Mouse (Mus musculus): Measurements from ENCODE around the gene Rps15.
"Not testable (repeated sequence)": the region's sequence is repeated elsewhere in the genome, so short reads cannot be mapped to it uniquely, and the experiment has no call there.

Gene Rps15

GRCm38 (mm10) chr10:80292251-80293146, at the start of gene Rps15:
Gene Rps15, plus strand, starts transcription at chr10:80292453.
- peak; percentile 98 for DNase-seq (ENCODE audit: low read depth)

DNA sequence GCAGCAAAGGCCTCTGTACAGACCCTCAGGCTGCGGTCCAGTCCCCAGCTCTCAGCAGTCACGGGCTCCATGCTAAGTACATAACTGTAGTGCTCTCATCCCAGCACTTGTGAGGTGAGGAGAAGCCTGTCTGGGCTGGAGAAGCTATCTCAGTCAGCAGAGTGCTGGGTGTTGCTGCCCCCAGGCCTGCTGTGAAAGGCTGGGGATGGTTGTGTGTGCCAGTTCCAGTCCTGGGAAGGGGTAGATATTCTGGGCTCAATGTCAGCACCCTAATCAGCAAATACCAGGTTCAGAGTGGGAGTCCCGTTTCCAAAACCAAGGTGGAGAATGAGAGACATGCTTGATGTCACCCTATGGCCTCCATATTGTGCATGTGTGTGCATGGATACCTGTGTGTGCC, 49.6 kb upstream of the Rps15 start:
- DNase-seq (ENCODE audit: low read depth) = no peak

DNA sequence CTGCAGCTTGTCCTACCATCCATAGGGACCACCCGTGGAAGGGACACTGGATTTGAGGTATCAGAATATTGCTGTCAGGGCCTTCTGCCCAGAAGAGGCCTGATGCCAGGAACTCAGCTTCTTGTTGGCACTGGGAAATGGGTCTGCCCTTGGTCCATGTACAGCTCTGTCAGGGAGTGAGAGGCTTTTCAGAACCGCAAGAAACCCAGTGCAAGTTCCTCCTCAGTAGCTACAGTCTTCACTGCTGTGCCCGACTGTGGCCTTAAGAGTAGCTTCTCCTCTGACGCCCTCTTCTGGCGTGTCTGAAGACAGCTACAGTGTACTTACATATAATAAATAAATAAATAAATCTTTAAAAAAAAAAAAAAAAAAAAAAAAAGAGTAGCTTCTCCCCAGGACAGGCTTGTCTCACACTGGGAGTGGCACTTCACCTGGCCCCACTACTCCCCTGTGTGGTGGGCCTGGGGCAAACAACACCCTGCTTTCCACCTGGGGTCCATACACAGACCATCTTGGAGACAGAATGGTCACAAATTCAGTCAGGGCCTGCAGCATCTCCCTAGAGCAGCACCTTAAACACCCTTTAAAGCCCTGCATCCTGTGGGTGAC, 47.4 kb upstream of the Rps15 start:
- peak; percentile 75 for DNase-seq (ENCODE audit: low read depth)

GRCm38 (mm10) chr10:80245600-80245999, 46.7 kb upstream of the Rps15 start:
- DNase-seq (ENCODE audit: low read depth) = peak; percentile 90

- peak; percentile 34 for DNase-seq (ENCODE audit: low read depth)
Observed at GRCm38 (mm10) chr10:80247849-80248248, 44.4 kb upstream of the Rps15 start.

- not testable (repeated sequence) for DNase-seq (ENCODE audit: low read depth)
Observed at GRCm38 (mm10) chr10:80248437-80248836, 43.8 kb upstream of the Rps15 start.

DNA sequence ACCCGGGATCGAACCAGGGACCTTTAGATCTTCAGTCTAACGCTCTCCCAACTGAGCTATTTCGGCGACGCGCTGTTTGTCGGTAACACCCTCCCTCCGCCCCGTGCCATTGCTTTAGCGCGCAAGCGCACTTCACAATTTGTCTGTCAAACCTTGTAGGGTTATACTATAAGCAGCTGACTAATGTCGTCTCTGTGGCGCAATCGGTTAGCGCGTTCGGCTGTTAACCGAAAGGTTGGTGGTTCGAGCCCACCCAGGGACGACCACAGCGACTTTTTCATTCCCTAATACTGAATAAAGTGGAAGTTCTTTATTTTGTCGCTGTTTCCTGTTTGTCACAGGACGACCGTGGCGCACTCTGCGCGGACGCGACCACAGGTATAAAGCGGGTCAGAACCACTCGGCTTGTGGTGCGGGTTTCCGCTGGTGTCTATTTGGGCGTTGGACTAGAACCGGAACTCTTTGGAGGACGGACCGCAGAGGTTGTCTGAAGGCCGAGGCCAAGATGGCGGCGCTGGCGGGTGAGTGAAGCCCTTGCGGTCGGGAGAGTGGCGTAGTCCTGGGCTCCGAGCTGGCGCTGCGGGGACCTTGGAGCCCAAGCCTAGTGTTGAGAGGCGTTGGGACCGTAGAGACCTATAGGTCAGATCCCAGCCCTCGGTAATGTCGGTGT, 43.1 kb upstream of the Rps15 start, which contains the start of gene Ndufs7:
Gene Ndufs7 (plus strand): TSS at position 151 of the 670 bp plus-strand sequence.
- DNase-seq (ENCODE audit: low read depth) = peak; percentile 98

DNA sequence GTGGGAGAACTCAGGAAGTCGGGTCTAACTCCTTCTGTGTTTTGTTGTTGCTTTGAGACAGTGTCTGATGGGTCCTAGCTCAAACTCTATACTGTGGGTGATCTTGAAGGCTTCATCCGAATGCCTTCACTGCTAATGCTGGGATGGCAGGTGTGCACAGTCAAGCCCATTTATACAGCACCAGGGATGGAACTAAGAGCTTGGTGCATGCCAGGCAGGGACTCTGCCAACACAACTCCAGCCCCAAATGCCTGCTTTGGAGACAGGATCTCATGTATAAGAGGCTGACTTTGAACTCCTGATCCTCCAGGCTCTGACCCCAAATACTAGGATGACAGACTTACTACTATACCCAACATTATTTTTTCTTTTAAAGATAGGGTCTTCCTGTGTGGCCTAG, 42.2 kb upstream of the Rps15 start:
- DNase-seq (ENCODE audit: low read depth) = no peak

DNA sequence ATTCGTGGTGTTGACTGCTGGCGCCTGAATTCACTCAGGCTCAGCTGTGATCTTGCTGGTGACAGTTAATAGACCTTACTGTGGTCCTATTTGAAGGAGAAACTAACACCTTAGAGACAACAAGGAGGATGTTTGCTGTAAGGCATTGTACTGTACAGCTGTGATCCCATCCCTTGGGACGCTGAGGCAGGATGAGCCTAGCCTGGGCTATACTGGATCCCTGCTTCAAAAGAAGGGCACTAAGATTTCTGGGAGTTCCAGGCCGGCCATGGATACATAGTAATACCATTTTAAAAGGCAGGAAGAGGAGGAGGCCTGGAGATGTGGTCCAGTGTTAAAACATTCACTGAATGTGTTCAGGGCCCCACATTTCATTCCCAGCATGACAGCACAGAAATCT, 41.7 kb upstream of the Rps15 start:
- DNase-seq (ENCODE audit: low read depth) = no peak

DNA sequence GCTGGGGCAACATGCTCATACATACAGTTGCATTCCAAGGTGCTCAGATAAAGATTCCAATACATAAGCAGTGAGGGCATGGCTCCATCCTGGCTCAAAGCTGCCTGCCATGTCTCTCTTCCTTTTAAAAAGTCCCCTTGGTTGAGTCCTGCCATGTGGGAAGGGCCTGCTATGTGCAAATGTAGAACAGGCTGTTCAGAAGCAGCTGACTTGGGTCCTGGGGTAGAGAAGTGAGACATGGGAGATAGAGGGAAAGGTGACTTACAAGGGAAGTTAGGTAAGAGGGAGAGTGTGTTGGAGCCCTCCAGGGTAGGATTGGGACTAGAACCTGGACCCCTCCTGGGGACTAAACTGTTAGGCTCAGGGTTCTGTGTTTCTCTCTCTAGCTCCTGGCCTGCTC, 40.2 kb upstream of the Rps15 start:
- no peak for DNase-seq (ENCODE audit: low read depth)

DNA sequence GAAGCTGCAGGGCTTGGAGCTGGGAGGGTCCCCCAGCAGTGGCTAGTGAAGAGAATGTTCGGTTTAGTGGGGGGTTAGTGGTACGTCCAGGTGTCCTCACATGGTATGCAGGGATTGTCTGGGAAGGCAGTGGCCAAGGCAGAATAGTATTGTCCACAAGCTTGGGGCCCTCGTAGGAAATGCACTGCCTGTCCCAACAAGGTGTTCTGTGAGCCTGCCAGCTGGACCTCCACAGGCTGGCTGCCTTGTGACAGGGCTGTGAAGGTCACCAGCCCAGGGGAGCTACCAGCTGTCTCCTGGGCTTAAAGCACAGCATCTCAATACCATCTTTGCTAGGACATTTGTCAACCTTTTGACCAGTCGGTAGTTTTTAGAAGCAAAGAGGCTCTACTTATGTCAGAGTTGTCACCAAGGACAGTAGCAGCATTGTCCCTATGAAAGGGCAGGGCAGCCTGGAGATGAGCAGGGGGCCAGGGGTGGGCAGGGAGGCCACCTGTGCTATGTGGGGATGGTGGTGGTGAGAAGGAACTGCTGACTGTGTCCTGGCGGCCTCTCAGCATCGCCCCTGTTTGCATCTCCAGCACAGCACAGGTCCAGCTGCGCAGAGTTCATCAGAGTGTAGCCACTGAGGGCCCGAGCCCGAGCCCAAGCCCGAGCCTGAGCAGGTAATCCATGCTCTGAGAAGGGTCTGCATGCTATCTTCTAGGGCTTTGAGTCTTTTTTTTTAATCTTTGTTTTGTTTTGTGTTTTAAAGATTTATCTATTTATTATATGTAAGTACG, 39.6 kb upstream of the Rps15 start:
- DNase-seq (ENCODE audit: low read depth) = no peak

DNA sequence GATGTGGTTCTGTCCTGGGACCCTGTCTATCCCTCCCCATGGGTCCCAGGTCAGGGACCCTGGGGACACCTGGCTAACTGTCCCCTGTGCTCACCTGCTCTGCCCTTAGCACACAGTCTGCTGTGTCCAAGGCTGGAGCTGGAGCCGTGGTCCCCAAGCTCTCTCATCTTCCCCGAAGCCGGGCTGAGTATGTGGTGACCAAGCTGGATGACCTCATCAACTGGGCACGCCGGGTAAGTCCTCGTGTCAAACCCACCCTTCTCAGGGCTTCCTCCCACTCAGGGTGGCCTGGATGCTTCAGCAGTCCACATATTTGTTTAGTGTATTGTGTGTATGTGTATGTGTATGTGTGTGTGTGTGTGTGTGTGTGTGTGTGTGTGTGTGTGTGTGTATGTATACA, 38.7 kb upstream of the Rps15 start:
- DNase-seq (ENCODE audit: low read depth) = no peak

GRCm38 (mm10) chr10:80254331-80255297, 37.6 kb upstream of the Rps15 start:
- no peak for DNase-seq (ENCODE audit: low read depth)

GRCm38 (mm10) chr10:80255881-80256535, 36.2 kb upstream of the Rps15 start:
- no peak for DNase-seq (ENCODE audit: low read depth)

DNA sequence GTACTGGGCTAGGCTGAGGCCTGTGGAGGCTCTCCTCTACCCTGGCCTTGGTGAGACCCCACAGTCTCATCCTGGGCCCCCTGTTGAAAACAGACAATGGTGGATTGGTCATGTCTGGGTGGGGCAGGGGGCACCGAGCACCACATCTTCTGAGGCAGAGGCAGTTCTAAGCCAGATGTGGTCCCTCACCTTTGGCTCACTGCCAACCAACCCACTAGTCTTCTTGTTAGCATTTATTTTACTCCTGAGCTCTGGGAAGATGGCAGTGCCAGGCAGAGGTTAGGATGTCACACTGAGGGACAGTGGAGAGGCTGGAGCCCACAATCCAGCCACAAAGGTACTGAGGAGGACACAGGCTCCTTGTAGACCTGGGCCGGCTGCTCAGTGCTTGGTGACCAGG, 34.3 kb upstream of the Rps15 start:
- DNase-seq (ENCODE audit: low read depth) = no peak

GRCm38 (mm10) chr10:80258752-80259462, 33.3 kb upstream of the Rps15 start:
- DNase-seq (ENCODE audit: low read depth) = no peak

DNA sequence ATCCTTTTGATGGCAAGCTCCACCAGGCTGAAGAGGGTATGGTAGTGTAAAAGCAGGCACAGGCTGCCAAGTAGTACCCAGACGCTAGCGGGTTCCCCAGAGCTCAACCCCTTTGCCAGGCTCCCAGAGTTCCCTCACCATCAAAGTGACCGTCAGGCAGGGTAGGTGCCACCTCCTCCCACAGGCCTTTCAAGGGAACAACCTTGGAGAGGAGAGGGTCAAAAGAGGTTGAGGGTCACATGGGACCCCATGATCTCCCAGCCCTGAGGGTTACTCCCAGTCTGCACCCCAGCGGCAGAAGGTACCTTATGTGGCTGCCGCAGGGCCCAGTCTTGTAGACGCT, 32.8 kb upstream of the Rps15 start:
- DNase-seq (ENCODE audit: low read depth) = no peak

DNA sequence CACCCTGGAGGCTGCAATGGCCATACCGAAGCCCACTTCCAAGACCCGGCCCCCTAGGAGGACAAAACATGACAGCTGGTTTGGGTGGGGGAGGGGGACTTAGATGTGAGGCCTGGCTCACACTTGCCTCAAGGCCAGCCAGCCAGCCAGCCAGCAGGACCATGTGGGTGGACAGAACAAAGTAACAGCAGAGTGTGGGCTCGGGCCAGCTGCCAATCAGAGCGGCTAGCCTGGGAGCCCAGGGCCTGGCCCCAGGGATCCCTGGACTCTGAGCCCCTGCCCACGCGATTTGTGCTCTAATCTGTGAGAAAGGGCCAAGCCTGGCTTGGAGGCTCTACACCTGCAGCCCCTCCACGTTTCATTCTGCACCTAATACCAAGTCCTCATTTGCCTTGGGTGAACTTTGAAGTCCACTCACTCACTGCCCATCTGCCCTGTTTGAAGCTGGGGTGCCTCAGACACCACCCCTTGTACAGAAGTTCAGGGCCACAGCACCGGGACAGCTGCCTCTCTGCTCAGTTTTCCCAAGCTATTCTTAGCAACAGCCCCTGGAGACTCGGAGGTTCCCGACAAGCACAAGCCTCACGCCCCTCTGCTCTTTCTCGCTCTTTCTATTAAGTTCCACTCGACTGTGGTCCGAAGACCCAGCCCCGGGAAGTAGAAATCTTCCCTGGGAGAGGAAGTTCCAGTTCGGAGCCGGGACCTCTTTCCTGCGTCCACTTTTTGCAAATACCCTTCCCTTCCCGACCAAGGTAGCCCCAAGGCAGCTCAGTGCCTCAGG, 32.2 kb upstream of the Rps15 start:
- peak; percentile 14 for DNase-seq (ENCODE audit: low read depth)
